Mouse (Mus musculus) heart, postnatal 36 days (tissue): ENCODE measurements around the gene Asz1. TPM values are rescaled to one million over a fixed set of nuclear protein-coding genes. Genes with fewer than 3 reads are reported as not detected.

Source experiments
- DNase-seq, 2 experiments: peaks; one replicate each; pipeline ENCODE4 v3.0.0; 2021 to 2022
- intact Hi-C: fragments of 180-260 bp; cut with DNase I; formaldehyde crosslinking; loops from one replicate; pipeline ENCODE4 v1.15.1; 2025
- total RNA-seq, 2 experiments: library from RNA; stranded (reverse); gene quantifications; 2 replicates each; pipeline ENCODE4 v1.2.3; 2021

Asz1 gene
- total RNA-seq, 2 experiments from 2014 or later = not detected

DNA sequence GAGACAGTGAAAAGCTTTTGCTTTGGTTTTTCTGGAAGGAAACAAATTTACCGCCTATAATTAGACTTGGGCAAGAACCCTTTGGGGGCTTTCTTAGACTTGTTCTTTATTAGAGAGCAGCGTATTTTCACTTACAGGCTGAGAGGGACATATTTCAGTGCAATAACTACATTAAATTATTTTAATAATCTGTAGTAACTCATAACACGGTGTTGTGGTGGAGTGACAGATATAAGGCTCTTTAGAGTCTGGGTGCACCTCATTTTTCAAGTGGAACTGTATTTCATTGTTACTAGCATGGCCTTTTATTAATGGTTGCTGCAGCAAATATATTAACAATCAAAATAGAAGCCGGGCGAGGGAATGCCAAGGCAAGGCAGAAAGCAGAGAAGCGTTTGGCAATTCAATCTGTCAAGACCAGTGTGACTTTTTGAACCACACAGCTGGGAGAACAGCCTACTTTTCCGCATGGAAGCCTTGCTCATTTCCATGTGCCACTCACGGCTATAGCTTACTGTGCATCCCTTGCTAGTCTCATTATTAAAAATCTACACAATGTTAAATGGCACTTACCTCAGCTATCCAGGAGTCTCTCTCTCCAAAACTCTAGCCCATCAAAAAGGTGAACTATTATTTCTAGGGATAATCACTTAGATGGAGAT lies 84.6 kb downstream of the Asz1 start:
- DNase-seq = no peak
- intact Hi-C loops = no loop called here

GRCm38 (mm10) chr6:18013346-18013745 lies 95.5 kb downstream of the Asz1 start:
- no peak for DNase-seq
- intact Hi-C loops = no loop called here

- intact Hi-C loops = no loop called here
- no peak for DNase-seq
These were observed 101.5 kb downstream of the Asz1 start for GRCm38 (mm10) chr6:18007356-18007755.

DNA sequence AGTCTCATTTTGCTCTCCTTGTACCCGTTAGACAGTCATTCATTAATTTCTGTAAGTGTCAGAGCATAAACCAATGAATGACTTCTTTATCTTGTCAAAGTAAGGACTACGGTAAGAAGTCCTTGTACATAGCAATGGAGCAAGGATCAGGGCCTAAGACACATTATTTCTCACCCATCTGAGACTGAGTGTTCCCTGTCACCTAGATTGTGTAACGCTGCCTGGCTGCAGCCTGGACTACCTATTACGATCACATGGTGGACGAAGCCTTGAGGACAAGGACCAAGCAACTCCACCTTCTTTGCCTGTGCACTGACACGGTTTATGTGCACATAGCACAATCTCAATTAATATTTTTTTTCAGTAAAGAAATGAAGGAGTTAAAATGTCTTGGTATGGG lies 106.8 kb downstream of the Asz1 start:
- intact Hi-C loops = no loop called here
- no peak for DNase-seq

Other genes with a start within 250 kb of the Asz1 start
- under 1 TPM; 0.68 to 0.94 TPM for gene Wnt2, start 78.5 kb downstream of the Asz1 start, total RNA-seq
- under 1 TPM; 0.19 to 0.25 TPM for gene Cftr, start 61.6 kb upstream of the Asz1 start, total RNA-seq